Mouse (Mus musculus): ENCODE measurements around the gene Fbll1.
"Not testable (repeated sequence)": the region's sequence is repeated elsewhere in the genome, so short reads cannot be mapped to it uniquely, and the experiment has no call there.

The Fbll1 gene

GRCm38 (mm10) chr11:35798874-35799273, at the start of gene Fbll1:
Gene Fbll1 (minus strand): TSS chr11:35798884.
- DNase-seq: peak; percentile 29

- DNase-seq: no peak
These were observed 45.6 kb upstream of the Fbll1 start for GRCm38 (mm10) chr11:35844299-35844698.

- not testable (repeated sequence) for DNase-seq
These were observed 43.9 kb upstream of the Fbll1 start for GRCm38 (mm10) chr11:35842560-35842959.

GRCm38 (mm10) chr11:35841738-35842325, 43.1 kb upstream of the Fbll1 start:
- no peak for DNase-seq

- not testable (repeated sequence) for DNase-seq
These were observed 42.1 kb upstream of the Fbll1 start for GRCm38 (mm10) chr11:35840806-35841205.

- no peak for DNase-seq
These were observed 41.6 kb upstream of the Fbll1 start for GRCm38 (mm10) chr11:35840282-35840681.

- DNase-seq: peak; percentile 87
These were observed 40.0 kb upstream of the Fbll1 start for GRCm38 (mm10) chr11:35838345-35839338.

GRCm38 (mm10) chr11:35837156-35838126, 38.8 kb upstream of the Fbll1 start:
- DNase-seq: no peak

GRCm38 (mm10) chr11:35834022-35834760, 35.5 kb upstream of the Fbll1 start, which contains the start of gene Rars:
Gene Rars (minus strand): TSS chr11:35834506.
- DNase-seq: peak; percentile 90

- no peak for DNase-seq
These were observed 34.6 kb upstream of the Fbll1 start for GRCm38 (mm10) chr11:35833270-35833669.

- DNase-seq: no peak
These were observed 33.5 kb upstream of the Fbll1 start for GRCm38 (mm10) chr11:35832139-35832538.

GRCm38 (mm10) chr11:35827714-35828113, 29.0 kb upstream of the Fbll1 start:
- no peak for DNase-seq

GRCm38 (mm10) chr11:35816316-35816715, 17.6 kb upstream of the Fbll1 start:
- no peak for DNase-seq

- no peak for DNase-seq
These were observed 12.8 kb upstream of the Fbll1 start for GRCm38 (mm10) chr11:35811458-35811857.

GRCm38 (mm10) chr11:35801332-35801731, 2.6 kb upstream of the Fbll1 start:
- no peak for DNase-seq

- DNase-seq: peak; percentile 75
These were observed 226 bp downstream of the Fbll1 start for GRCm38 (mm10) chr11:35798495-35798820.

GRCm38 (mm10) chr11:35797751-35798494, 761 bp downstream of the Fbll1 start:
- DNase-seq: peak; percentile 51

GRCm38 (mm10) chr11:35792800-35793199, 5.9 kb downstream of the Fbll1 start:
- not testable (repeated sequence) for DNase-seq

- no peak for DNase-seq
These were observed 10.2 kb downstream of the Fbll1 start for GRCm38 (mm10) chr11:35788443-35788842.

GRCm38 (mm10) chr11:35784537-35784936, 14.1 kb downstream of the Fbll1 start:
- no peak for DNase-seq

- DNase-seq: no peak
These were observed 14.7 kb downstream of the Fbll1 start for GRCm38 (mm10) chr11:35784002-35784401.
